Mouse (Mus musculus) layer of hippocampus, postnatal 25 days (tissue): ENCODE measurements at regions not wholly inside any gene's neighbourhood (a gene's known extent, or its start where the extent isn't known, plus 50 kb on each side); places are given as distances from the start of the nearest gene placed in this dataset.
"Not testable (repeated sequence)": the region's sequence is repeated elsewhere in the genome, so short reads cannot be mapped to it uniquely, and the experiment has no call there.

Experiments used
- DNase-seq, 2 experiments: peaks; one replicate each; pipeline ENCODE4 v3.0.0; 2022; ENCODE audit warnings: mixed read lengths in 2 of 2, low spot score in 1 of 2; ENCODE audit errors: extremely low spot score in 1 of 2

DNA sequence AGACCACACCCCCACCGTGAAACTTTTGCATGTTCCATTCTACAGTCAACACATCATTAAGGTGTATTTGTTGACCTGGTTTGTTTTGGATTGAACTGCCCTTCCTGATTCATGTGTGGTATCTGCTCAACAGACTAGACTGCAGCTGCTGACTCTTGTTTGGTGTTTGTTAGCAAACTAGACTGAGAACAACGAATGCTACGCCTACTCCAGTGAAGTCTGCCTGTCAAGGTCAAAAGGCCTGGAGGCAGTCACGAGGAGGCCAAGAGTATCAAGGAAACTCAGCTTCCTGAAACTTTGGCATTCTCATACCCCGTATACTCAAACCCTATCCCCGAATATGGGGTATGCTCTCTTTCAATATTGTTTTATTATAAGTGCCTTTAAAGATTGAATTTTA is 194.2 kb upstream of the Spin1 start:
- not testable (repeated sequence) for DNase-seq

DNA sequence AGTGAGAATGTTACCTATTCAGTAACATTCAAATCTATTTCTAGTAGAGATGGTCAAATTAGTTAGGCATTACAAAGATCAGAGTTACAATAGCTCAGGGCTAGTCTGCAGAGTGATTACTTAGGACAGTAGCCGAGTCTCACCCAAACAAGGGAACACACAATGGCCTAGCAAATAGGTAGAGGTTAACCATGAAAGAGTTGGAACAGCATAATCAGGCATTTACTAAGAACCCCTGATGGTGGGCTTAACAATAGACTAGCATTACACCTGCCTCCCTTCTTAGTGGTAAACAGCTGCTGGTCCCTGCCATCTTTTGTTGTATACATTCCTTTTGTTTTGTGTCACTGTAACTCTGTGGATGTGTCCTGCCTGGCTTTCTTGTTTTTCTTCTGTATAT is 193.8 kb upstream of the Spin1 start:
- no peak for DNase-seq

DNA sequence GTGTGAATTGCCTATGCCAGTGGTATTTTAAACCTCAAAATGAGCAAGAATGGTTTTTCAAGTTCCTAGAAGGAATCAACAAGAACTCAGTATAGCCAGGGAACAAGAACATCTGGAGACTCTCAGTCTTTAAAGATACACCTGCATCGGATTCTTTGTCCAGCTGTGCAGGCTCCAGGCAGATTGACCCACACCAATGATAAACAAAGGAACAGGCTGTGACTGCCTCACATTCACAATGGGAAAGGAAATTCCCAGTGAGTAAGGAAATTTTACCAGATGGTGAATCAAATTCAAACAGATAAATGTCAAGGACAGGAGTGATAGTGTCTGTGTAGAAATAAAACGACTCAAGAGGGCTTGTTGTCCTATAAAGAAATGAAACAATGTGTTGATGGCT is 187.9 kb upstream of the Spin1 start:
- DNase-seq = not testable (repeated sequence)

DNA sequence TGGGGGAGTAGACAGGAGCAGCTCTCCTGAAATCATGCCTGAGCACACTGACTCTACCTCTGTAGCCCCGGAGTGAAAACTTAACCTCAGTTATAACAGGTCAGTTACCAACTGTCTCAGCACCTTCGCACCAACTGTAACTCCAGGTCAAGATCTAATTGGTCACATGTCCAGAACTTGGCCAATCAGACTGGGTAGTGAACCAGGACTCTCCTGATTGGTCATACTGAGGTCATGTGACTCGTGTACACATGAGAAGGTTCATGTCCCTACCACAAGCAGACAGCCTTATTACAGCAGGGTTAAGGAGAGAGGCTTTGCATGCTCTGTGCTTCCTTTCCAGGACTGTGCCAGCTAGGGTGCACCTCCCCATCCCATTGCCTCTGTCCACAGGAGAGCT is 166.7 kb upstream of the Spin1 start:
- DNase-seq = not testable (repeated sequence)

DNA sequence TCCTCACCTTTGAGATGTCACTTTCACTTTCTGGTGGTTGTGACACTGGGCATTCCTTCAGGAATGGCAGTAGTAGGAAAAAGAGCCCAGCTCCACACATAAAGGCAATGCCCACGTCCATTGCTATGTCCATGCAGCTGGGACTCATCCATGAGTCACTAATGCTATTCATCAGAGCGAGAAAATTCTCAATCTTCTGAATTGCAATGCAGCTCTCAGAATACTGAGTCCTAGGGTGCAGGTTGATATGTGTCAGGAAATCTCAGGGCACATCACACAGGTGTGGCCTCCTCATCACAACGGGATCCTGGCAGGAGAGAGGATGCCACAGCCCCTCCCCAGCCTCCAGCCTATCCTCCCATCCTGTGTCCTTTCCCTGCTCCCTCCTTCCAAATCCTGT is 158.1 kb upstream of the Spin1 start:
- DNase-seq = no peak

DNA sequence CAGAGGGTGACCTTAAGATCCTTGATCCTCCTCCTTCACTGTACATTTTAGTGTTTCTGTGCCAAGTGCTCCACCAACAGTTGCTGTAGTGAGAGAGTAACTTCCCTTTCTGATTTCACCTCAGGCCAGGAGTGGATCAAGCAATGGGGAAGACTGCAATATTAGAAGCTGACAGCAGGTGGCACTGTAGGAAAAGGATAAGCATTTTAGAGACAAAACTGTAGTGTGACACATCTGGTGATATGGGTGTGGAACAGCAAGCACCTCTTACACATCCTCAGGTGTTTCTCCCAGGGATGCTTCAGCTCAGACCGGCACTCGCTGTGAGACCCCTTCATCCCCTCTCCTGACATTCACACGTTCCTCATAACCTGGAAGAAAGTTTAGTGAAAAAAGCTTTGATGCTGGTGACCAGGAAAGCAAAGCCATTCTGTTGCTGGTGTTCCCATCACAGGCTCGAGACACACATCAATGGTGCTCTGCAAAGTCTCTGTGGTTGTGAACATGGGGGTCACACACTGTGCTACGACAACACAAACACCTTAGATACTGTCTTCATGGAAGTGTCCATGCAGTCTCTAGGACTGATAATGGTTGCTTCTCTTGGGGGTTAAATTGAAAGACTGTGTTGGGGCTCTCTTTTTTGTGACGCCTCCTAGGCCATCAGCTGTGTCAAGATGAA is 151.0 kb upstream of the Spin1 start:
- peak; percentile 82 to 97 for DNase-seq

DNA sequence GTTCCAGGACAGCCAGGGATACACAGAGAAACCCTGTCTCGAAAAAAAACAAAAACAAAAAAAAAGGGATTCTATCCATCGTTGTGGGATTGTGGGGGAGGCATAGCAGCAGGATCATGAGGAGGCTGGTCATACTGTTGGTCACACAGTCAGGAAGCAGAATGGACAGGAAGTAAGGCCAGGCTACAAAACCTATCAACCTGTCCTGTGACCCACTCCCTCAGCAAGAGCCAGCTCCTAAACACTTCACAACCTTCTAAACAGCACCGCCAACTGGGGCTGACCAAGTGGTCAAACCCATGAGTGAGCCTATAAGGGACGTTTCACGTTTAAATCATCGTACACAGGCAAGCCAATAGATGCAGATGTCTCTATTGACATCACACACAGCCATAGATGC is 146.0 kb upstream of the Spin1 start:
- DNase-seq = no peak

DNA sequence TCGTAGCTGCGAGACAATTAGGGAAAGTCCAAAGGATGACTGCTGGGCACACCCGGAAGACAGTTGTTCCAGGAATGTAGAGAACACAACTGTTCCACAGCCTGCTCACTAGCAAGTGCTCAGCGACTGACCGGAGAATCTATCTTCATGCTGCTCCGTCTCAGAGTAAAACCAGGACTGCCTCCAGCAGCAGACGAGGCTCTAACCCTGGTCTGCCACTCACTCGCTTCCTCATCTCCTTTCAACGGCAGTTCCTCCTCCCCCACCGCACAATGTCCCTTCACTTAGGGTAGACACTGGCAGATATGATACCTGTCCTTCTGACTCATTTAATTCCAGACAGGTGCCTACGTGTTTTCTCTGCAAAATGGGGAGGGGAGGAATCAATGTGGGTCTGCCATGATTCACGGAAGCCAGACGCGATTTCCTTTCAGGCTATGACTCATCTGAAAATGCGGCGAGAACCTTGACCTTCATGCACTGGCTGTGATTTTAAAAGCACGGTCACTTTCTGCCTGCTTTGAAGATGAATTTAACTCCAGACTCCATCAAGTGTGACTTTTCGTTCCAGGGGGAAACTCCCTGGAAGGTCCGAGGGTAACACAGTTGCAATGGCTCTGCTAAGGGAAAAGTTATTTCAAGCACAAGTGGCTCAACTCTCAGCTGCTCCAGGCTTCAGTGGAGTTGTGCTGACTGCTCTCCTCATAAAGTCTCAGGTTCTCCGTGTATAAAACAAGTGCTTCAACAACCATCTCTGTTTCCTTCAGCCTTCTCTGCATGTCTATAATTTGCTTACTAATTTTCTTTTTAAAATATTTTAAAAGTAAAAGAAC is 142.4 kb upstream of the Spin1 start:
- DNase-seq = no peak

DNA sequence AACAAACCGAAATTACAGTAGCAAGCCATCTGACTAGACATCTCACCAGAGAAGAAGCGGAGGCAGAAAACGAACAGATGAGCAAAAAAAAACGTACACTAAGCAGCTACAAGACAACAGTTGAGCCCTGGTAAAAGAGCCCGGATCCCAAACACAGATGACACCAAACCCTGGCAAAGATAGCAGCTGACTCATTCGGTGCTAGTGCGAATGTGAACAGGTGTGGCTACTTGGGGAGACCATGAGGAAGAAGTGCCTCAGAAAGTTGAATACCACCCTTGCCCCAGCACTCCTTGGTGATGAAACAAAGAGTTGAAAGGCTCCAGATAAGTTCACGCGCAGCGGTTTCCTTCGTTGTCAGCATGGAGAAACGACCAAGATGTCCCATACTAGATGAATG is 139.8 kb upstream of the Spin1 start:
- DNase-seq = no peak

DNA sequence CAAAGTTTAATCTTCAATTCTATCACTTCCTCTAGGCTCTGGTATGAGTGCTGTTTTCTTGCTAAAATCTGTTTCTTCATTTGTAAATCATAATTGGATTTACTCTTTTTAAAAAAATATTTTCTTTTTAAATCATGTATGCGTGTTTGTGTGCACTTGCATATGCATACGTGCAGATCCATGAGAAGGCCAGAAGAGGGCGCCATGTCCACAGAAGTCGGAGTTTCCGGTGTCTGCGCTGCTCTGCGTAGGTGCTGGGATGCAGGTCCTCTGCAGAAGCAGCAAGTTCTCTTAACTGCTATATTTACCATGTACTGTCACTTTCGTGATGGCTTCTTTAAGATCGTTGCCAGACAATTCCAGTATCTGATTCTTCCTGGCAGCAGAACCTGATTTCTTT is 136.6 kb upstream of the Spin1 start:
- peak in 1 of 2 experiments; percentile 14 for DNase-seq

DNA sequence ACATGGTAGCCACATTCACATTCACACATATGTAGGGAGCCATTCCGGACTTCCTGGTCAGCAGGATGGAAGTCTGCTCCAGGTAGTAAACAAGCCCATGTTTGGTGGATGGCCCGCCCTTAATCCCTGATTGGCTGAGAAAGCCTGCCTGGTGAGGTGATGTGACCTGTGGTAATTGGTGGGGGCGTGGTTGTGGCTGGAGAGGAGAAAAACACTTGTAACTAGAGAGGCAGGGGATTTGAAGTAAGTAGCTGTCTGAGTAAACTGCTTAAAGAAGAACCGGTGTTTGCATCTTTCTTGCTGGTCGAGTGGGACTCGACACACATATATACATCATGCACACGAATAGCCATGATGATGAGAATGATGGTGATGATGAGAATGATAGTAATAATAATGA is 135.6 kb upstream of the Spin1 start:
- not testable (repeated sequence) for DNase-seq

DNA sequence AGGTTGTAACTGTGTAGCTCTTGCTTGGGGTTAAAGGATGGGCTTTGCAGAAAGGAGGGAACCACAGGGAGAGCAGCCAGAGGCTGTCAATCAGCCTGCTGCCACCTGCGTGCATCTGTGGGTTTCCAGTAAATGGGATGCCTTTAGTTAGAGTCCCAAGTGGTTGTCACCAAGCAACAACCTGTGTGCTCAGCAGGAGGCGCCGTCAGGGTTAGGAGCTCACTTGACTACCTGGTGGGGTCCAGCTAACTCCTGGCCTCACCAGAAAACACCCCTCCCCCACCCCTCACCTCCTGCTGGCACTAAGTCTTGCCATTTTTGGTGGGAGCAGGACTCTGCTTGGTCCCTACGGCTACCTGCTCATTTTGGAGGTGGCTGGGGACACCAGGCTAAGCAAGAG is 135.0 kb upstream of the Spin1 start:
- DNase-seq = no peak

DNA sequence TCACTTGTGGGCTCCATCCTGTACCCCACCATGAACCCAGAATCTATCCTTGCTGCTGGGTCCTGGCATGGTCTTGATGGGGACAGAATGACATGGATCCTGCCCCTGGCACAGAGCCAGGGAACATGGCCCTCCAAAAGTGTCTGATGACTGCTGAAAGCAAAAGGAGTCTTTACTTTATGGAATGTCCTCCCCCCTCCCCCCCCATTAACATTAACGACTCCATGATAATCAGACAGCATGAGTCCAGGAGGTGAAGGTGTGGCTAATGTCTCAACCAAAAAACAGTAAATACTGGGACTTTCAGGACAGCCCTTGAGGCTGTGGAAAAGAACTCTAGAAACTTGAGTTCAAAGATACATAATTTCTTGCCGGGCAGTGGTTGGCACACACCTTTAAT is 133.9 kb upstream of the Spin1 start:
- no peak for DNase-seq

DNA sequence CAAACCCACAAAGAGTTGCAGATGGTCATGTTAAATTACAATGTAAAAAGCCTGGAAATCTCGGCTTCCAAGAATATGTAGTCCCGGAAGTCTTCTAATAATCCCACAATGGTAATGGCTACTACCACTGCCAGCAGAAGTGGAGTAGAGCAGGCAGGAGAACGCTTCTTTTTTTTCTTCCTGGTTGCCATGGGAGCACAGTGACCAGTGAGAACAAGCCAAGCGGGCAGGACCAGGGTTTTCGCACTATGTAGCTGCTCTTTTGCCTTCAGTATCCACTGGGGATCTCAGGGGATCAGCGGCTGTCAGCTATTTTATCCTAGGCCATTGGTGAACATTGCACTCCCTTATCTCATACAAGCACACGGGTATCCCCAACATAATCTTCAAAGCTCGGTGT is 127.3 kb upstream of the Spin1 start:
- DNase-seq = no peak

DNA sequence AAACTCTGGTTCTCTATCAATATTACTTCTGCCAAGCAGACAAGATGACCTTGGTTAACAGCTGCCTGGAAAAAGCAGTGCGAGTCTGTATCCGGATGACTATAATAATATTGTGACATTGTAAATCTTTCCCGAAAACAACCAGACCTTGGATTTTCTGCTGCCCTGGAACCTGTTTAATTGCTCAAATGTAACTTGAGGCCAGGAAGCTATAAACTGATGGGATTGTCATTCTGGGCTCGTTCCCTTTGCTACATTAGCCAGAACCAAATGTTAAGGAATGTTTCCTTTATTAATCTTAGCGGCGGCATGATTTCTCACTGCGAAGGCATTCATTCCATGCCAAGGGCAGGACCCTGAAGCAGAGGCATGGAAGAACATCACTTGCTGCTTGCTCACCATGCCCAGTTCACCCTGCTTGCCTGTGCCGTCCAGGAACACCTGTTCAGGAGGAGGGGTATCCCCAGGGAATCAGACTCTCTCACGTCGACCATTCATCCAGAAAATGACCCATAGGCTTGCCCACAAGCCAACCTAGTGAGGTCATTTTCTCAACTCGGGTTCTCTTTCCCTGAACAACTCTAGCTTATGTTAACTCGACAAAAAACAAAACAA is 125.3 kb upstream of the Spin1 start:
- no peak for DNase-seq

DNA sequence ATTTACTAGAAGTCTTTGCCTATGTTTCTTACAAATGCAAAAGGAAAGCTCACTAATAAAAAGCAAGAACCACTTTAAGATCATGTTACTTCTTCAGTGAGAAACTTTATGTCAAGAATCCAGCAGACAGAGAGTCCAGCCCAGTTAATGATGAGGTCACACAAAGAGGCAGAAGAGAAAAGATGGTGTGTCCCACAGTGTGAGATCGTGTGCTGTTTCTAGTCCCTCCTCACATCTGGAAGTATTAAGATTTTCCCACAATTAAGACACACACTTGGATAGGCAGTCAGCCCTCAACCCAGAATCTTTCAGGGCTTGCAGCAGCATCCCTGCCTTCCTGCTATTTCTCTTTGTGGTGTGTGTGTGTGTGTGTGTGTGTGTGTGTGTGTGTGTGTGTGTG is 118.7 kb upstream of the Spin1 start:
- DNase-seq = no peak

DNA sequence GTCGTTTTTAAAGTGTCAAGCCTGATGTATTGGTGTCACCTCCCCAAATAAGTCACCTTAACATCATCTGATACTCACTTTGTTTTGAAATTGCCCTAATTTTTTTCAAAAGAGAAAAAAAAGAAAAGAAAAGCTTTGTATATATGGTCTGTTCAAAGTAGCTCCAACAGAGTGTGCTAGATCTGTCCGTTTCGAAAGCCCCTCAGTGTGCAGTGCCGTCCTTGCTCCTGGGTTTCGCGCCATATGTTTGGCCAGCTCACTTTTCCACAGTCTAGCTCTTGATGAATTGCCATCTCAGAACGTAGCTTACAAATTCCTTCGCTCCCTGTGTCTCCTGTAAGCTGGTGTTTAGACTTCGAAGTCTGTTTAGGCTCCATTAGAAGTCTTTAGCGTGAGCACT is 117.7 kb upstream of the Spin1 start:
- no peak for DNase-seq

DNA sequence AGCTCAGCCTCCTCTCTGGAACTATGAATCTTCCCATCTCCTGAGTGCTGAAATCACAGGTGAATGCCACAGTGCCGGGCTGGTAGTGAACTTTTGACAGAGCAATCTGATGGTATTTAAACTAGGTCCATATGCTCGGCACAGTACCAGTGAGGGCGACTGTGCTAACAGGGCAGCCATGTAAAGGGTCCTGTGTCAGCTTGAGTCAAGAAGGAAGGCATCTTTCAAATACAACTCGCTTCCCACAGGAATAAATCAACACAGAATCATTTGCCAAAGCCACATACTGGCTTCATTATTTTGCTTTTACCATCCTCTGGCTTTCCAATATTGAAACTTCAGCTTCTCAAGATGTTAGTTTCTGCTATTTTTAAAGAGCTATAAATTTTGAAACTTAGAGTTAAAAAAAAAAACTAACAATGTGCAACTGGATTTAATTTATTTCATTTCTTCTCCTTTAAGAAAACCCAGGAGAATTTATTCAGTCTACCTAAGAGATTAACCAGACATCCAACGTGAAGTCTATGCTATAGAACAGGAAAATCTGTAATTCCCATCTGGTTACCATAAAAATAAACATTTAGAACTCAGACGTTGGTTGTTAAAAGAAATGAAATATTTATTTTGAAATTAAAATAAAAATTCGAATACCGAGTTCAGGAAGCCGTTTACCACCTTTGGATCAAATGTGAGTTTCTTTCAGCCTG is 108.8 kb upstream of the Spin1 start:
- DNase-seq = no peak

DNA sequence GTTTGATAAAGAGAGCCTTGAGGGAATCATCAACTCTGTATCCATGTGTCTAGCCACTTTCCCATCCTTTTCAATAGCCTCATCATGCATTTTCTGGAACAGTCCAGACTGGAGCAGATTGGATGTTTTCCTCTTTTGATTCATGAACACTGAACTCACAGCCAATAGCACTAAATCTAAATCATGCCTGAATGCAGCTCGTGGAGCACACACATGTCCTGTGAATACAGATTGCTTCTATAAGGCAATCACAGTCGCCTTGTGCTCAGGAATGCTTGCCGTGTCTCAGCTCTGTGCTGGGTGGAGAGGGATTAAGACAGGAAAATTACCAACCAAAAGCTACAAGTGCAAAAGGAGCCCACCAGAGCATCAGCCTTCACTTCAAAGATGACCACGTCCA is 100.9 kb upstream of the Spin1 start:
- DNase-seq = no peak

DNA sequence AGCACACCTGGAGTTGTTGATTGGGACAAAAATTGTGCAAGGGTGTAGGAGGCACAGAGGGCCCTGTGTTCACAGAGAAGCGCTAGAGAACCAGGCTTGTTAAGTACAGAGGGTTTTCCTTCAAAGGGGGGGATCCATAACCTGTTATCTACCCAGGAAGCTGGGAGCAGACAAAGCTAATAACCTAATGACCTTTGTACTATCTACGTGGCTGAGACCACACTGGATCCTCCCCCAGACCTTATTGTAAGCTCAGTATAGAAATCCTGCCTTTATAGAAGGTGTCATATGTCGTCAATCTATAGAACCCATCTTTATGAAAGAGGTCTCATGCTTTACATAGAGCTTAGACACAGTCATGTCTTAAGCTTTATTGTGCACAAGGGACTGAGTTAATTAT is 95.9 kb upstream of the Spin1 start:
- no peak for DNase-seq

DNA sequence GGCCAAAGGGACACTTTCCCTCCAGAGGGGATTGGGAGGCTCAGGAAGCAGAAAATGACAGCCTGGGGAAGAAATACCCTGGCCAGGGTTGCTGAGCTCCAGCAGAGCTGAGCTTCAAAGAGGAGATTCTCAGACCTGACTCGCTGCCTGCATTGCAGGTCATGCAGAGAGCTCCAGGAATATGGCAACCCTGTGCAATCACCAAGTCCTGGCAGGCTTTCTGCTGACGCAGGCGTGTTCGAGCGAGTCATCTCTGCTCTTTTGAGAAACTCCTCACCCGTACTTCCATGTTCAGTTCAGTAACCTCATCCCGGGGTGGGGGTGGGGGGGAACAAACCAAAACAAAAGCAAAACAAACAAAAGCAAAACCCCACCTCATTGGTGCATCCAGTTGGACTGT is 89.9 kb upstream of the Spin1 start:
- no peak for DNase-seq
